Mouse (Mus musculus) megakaryocyte, embryonic 14.5 days (primary cell): Measurements from ENCODE around the gene Dbndd2. TPM values are rescaled to one million over a fixed set of nuclear protein-coding genes. Genes with fewer than 3 reads are reported as not detected.

Experiments
- H3K27me3 ChIP-seq: replicated peaks from 2 replicates; pipeline ENCODE3; 2012; ENCODE audit warnings: inconsistent platforms
- H3K36me3 ChIP-seq: replicated peaks from 2 replicates; pipeline ENCODE3; 2012; ENCODE audit warnings: low read length, inconsistent platforms, mixed read lengths
- H3K4me1 ChIP-seq: 2 replicates; pipeline ENCODE4 v1.6.1; 2012; ENCODE audit warnings: inconsistent platforms
- H3K4me3 ChIP-seq: replicated peaks from 2 replicates; pipeline ENCODE3; 2012; ENCODE audit warnings: moderate library complexity, mild to moderate bottlenecking, inconsistent platforms
- H3K9me3 ChIP-seq: 2 replicates; pipeline ENCODE4 v1.6.1; 2012; ENCODE audit warnings: inconsistent platforms
- FLI1 ChIP-seq: IDR thresholded peaks from 2 replicates; pipeline ENCODE4 v1.6.1; 2012; ENCODE audit warnings: low read length, inconsistent platforms, mixed read lengths
- GATA1 ChIP-seq: IDR thresholded peaks from 3 replicates; pipeline ENCODE4 v1.6.1; 2012; ENCODE audit warnings: mixed read lengths, low read length, inconsistent platforms, borderline replicate concordance
- polyA plus RNA-seq: library from polyadenylated mRNA; stranded (reverse); fragments of >175 nt; gene quantifications from 2 replicates; pipeline ENCODE4 v1.2.3, GENCODE M21; 2012; ENCODE audit warnings: low replicate concordance; ENCODE audit not compliant: insufficient read depth

The Dbndd2 gene
- polyA plus RNA-seq, 1 experiment, result 4.2 TPM

- no peak overlapping the region for H3K4me3 ChIP-seq
- peaks cover 11% of the 10 kb centered on the region for H3K9me3 ChIP-seq
- no peaks in the 10 kb centered on the region for H3K36me3 ChIP-seq
- TF ChIP-seq FLI1 (no peak), GATA1 (no peak)
- peaks cover 65% of the 10 kb centered on the region for H3K27me3 ChIP-seq
- peaks cover 12% of the 10 kb centered on the region for H3K4me1 ChIP-seq
Observed at GRCm38 (mm10) chr2:164515897-164516296, 30.0 kb downstream of the Dbndd2 start.

GRCm38 (mm10) chr2:164516592-164516991 is 30.7 kb downstream of the Dbndd2 start:
- Histone ChIP-seq H3K27me3 (peaks cover 59% of the 10 kb centered on the region), H3K4me3 (no peak overlapping the region), H3K36me3 (no peaks in the 10 kb centered on the region), H3K4me1 (peaks cover 19% of the 10 kb centered on the region), H3K9me3 (peaks cover 11% of the 10 kb centered on the region)
- TF ChIP-seq GATA1 (no peak), FLI1 (no peak)

DNA sequence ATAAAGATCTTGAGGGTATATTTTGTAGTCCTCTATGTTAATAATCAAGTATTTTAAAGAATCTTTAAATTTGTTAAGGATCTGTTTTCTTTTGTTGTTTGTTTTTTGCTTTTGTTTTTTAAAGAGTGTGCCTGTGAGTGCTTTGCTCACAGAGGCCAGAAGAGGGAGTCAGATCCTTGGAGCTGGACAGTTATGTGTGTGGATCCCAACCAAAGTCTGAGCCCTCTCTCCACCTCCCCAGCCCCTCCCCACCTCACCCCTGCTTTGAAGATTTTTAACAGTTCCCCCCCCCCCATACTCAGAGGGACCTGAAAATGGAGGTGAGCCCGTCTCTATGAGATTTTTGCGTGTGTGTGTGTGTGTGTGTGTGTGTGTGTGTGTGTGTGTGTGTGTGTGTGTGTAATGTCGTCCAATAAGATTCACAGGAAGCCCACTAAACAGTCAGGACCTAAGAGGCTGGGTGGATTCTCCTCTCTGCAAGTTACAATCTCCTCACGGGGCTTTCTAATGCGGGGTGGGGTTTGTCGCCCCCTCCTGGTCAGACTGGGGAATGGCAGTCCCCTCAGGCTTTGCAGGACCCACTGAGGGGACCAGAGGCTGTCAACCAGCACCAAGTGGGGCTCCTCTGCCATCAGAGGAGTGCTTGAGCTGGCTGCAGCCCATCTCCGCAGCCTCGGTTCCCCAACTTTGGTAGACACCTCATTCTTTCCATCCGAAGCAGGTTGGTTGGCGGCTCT is 31.7 kb downstream of the Dbndd2 start:
- no peak overlapping the region for H3K4me3 ChIP-seq
- no peak for TF ChIP-seq GATA1
- no peak for TF ChIP-seq FLI1
- no peaks in the 10 kb centered on the region for H3K36me3 ChIP-seq
- peaks cover 57% of the 10 kb centered on the region for H3K27me3 ChIP-seq
- peaks cover 11% of the 10 kb centered on the region for H3K9me3 ChIP-seq
- H3K4me1 ChIP-seq, result peaks cover 23% of the 10 kb centered on the region

DNA sequence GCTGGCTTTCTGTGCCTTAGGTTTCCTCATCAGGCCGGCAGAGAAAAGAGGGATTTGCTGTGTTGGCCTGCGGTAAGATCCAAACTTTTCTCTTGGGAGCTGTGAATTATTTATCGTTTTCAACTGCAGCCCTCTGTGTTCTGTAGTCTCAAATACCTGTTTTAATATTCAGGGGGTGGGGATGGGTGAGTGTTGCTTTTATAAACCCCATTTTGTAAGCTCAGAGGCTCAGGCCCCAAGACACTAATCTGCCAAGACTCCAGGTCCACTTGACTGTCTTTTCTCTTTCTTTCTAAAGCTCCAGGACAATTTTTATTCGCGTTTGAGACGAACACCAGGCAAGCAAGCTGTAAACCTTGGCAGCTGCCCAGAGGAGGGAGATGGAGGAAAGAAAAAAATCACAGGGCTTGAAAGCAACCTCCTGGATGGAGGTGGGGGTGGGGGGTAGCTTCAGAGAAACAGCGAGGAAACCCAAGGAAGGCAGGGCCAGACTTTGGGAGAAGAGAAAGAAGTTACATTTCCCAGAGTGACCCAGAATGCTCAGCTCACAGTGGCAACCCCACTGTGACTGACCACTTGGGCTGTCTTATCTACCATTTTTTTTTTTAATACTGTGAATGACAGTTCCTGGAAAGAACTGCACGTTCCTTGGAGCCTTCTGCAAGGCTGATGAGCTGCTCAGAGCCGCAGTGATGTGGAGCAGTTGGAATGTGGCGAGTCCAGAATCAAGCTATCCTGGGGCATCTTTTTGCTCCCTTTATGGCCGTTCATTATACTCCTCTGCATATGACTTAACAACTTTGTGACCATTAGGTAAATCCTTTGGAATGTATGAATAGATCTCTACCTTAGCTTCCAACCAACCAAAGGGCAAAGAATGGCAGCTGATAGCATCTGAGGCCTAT is 32.6 kb downstream of the Dbndd2 start:
- Histone ChIP-seq H3K36me3 (no peaks in the 10 kb centered on the region), H3K4me3 (no peak overlapping the region), H3K27me3 (peaks cover 55% of the 10 kb centered on the region), H3K4me1 (peaks cover 31% of the 10 kb centered on the region), H3K9me3 (peaks cover 19% of the 10 kb centered on the region)
- TF ChIP-seq GATA1 (no peak), FLI1 (no peak)

- peaks cover 20% of the 10 kb centered on the region for H3K9me3 ChIP-seq
- no peaks in the 10 kb centered on the region for H3K36me3 ChIP-seq
- no peak overlapping the region for H3K4me3 ChIP-seq
- peaks cover 49% of the 10 kb centered on the region for H3K27me3 ChIP-seq
- TF ChIP-seq GATA1, result no peak
- H3K4me1 ChIP-seq, result peaks cover 32% of the 10 kb centered on the region
Observed at GRCm38 (mm10) chr2:164519171-164519526, 33.2 kb downstream of the Dbndd2 start.

- H3K27me3 ChIP-seq, result peaks cover 39% of the 10 kb centered on the region
- H3K4me3 ChIP-seq, result no peak overlapping the region
- H3K9me3 ChIP-seq, result peaks cover 34% of the 10 kb centered on the region
- peaks cover 32% of the 10 kb centered on the region for H3K4me1 ChIP-seq
- no peak for TF ChIP-seq FLI1
- no peak for TF ChIP-seq GATA1
- H3K36me3 ChIP-seq, result no peaks in the 10 kb centered on the region
Observed at GRCm38 (mm10) chr2:164520782-164521181, 34.9 kb downstream of the Dbndd2 start.

- Histone ChIP-seq H3K4me3 (peak overlapping the region; percentile 79), H3K36me3 (no peaks in the 10 kb centered on the region), H3K9me3 (peaks cover 34% of the 10 kb centered on the region), H3K27me3 (peaks cover 33% of the 10 kb centered on the region), H3K4me1 (peaks cover 32% of the 10 kb centered on the region)
- TF ChIP-seq GATA1, result no peak
- no peak for TF ChIP-seq FLI1
Observed at GRCm38 (mm10) chr2:164521841-164522240, 35.9 kb downstream of the Dbndd2 start.

GRCm38 (mm10) chr2:164522280-164522679 is 36.4 kb downstream of the Dbndd2 start:
- H3K4me3 ChIP-seq, result peak overlapping the region; percentile 79
- H3K36me3 ChIP-seq, result no peaks in the 10 kb centered on the region
- H3K9me3 ChIP-seq, result peaks cover 37% of the 10 kb centered on the region
- peaks cover 35% of the 10 kb centered on the region for H3K27me3 ChIP-seq
- TF ChIP-seq GATA1 (no peak), FLI1 (no peak)
- peaks cover 32% of the 10 kb centered on the region for H3K4me1 ChIP-seq

- Histone ChIP-seq H3K4me3 (no peak overlapping the region), H3K4me1 (peaks cover 32% of the 10 kb centered on the region), H3K36me3 (no peaks in the 10 kb centered on the region), H3K9me3 (peaks cover 43% of the 10 kb centered on the region), H3K27me3 (peaks cover 40% of the 10 kb centered on the region)
- TF ChIP-seq FLI1 (no peak), GATA1 (no peak)
Observed at GRCm38 (mm10) chr2:164523301-164523773, 37.4 kb downstream of the Dbndd2 start.

GRCm38 (mm10) chr2:164528557-164528956 is 42.7 kb downstream of the Dbndd2 start:
- no peak for TF ChIP-seq FLI1
- peaks cover 6% of the 10 kb centered on the region for H3K4me1 ChIP-seq
- H3K4me3 ChIP-seq, result no peak overlapping the region
- H3K27me3 ChIP-seq, result peaks cover 49% of the 10 kb centered on the region
- peaks cover 38% of the 10 kb centered on the region for H3K9me3 ChIP-seq
- no peaks in the 10 kb centered on the region for H3K36me3 ChIP-seq
